Mouse (Mus musculus) midbrain, embryonic 13.5 days (tissue): Measurements from ENCODE around the gene Mmp28. TPM values are rescaled to one million over a fixed set of nuclear protein-coding genes. Genes with fewer than 3 reads are reported as not detected.

ENCODE experiments used
- ATAC-seq: fragments of 200-750 bp; cut with Nextera tagmentation; 2 replicates; pipeline ENCODE4 v1.8.0; 2017; ENCODE audit warnings: mild to moderate bottlenecking, moderate TSS enrichment, moderate library complexity
- H3K27ac ChIP-seq: fragments of 300-500 bp; sonication (generic); 2 replicates; pipeline ENCODE4 v1.5.1; 2015; ENCODE audit warnings: inconsistent platforms, mild to moderate bottlenecking, moderate library complexity
- H3K27me3 ChIP-seq: fragments of 300-500 bp; sonication (generic); 2 replicates; pipeline ENCODE4 v1.6.1; 2015; ENCODE audit warnings: mild to moderate bottlenecking, inconsistent platforms
- H3K36me3 ChIP-seq: fragments of 300-500 bp; sonication (generic); 2 replicates; pipeline ENCODE4 v1.6.1; 2015; ENCODE audit warnings: mild to moderate bottlenecking, inconsistent platforms
- H3K4me1 ChIP-seq: fragments of 300-500 bp; sonication (generic); replicated peaks from 2 replicates; pipeline ENCODE4 v1.6.1; 2015; ENCODE audit warnings: inconsistent platforms
- H3K4me2 ChIP-seq: fragments of 300-500 bp; sonication (generic); replicated peaks from 2 replicates; pipeline ENCODE4 v1.6.1; 2015; ENCODE audit warnings: moderate library complexity, mild to moderate bottlenecking, inconsistent platforms
- H3K4me3 ChIP-seq: fragments of 300-500 bp; sonication (generic); replicated peaks from 2 replicates; pipeline ENCODE4 v1.5.1; 2015; ENCODE audit warnings: mild to moderate bottlenecking, inconsistent platforms
- H3K9ac ChIP-seq: fragments of 300-500 bp; sonication (generic); replicated peaks from 2 replicates; pipeline ENCODE4 v1.6.1; 2015; ENCODE audit warnings: mild to moderate bottlenecking, inconsistent platforms
- H3K9me3 ChIP-seq: fragments of 300-500 bp; sonication (generic); 2 replicates; pipeline ENCODE4 v1.6.1; 2016; ENCODE audit warnings: mild to moderate bottlenecking, inconsistent platforms
- WGBS: fragments of 180-500 bp; shearing (Covaris S2); methylation state at CpG from one replicate; pipeline ENCODE4 v1.1.7; 2015; 5-methylcytosine and 5-hydroxymethylcytosine counted together
- polyA plus RNA-seq: library from polyadenylated mRNA; unstranded; fragments of >200 nt; fragmentation: Nextera tagmentation; extraction: Ambion mirVana; gene quantifications from 2 replicates; pipeline ENCODE4 v1.2.1, GENCODE M21; 2015

Mmp28 gene
- polyA plus RNA-seq, 1 experiment from 2014 or later = 3.6 TPM

DNA sequence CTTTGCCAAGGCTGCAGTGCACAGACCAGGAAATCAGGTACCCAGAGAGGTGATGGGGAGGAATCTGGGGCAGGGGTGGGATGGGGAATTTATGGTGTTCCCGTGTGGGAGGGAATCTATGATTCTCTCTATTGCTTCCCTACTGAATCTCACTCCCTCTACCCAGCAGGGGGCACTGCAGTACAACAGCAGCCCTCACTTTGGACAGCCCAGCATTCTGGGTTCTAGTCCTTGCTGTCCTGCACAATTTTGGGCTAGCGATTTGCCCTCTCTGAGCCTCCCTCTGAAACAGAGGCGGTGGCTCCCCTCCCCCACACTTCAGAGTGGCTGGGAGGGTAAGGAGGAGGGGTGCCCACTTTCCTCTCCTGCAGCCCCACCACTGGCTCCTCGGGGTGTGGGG is 42.5 kb downstream of the Mmp28 start:
- WGBS = 47% methylated on average over 4 of the region's 4 CpGs
- peaks cover 54% of the 10 kb centered on the region for H3K27me3 ChIP-seq
- H3K4me3 ChIP-seq = no peak overlapping the region
- H3K4me1 ChIP-seq = peaks cover 8% of the 10 kb centered on the region
- ATAC-seq = no peak
- H3K9me3 ChIP-seq = no peaks in the 10 kb centered on the region
- H3K27ac ChIP-seq = no peak overlapping the region
- no peaks in the 10 kb centered on the region for H3K36me3 ChIP-seq
- H3K4me2 ChIP-seq = no peak overlapping the region
- no peak overlapping the region for H3K9ac ChIP-seq

- H3K4me1 ChIP-seq = peaks cover 8% of the 10 kb centered on the region
- H3K27me3 ChIP-seq = peaks cover 54% of the 10 kb centered on the region
- peak overlapping the region; percentile 46 for H3K4me2 ChIP-seq
- no peaks in the 10 kb centered on the region for H3K36me3 ChIP-seq
- no peak overlapping the region for H3K27ac ChIP-seq
- WGBS = 5% methylated on average over 38 of the region's 38 CpGs
- peak overlapping the region; percentile 40; the same call in 1 of the 2 replicates for H3K9ac ChIP-seq
- ATAC-seq = peak; percentile 71
- H3K4me3 ChIP-seq = peak overlapping the region; percentile 26
- H3K9me3 ChIP-seq = no peaks in the 10 kb centered on the region
Measured at GRCm38 (mm10) chr11:83418566-83418965, 44.3 kb downstream of the Mmp28 start.

DNA sequence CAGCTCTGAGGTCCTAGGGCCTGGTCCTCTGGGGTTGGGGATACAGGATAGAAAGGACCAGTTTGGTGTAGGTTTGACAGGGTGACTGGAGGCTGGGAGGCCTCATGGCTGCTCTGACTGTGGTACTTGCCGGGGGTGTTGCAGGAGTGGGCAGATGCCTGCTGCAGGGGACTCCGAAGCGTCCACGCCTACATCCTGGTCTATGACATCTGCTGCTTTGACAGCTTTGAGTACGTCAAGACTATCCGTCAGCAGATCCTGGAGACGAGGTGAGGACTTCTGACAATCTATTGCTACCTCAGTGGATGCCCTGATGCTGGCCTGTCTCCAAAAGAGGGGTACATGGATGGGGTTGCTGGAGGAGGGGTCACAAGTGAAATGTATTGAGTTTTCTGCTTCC is 45.2 kb downstream of the Mmp28 start:
- no peaks in the 10 kb centered on the region for H3K9me3 ChIP-seq
- no peak overlapping the region for H3K9ac ChIP-seq
- peaks cover 8% of the 10 kb centered on the region for H3K4me1 ChIP-seq
- H3K36me3 ChIP-seq = no peaks in the 10 kb centered on the region
- no peak overlapping the region for H3K4me3 ChIP-seq
- H3K4me2 ChIP-seq = no peak overlapping the region
- peaks cover 54% of the 10 kb centered on the region for H3K27me3 ChIP-seq
- H3K27ac ChIP-seq = no peak overlapping the region
- 87% methylated on average over 7 of the region's 7 CpGs for WGBS
- ATAC-seq = no peak

DNA sequence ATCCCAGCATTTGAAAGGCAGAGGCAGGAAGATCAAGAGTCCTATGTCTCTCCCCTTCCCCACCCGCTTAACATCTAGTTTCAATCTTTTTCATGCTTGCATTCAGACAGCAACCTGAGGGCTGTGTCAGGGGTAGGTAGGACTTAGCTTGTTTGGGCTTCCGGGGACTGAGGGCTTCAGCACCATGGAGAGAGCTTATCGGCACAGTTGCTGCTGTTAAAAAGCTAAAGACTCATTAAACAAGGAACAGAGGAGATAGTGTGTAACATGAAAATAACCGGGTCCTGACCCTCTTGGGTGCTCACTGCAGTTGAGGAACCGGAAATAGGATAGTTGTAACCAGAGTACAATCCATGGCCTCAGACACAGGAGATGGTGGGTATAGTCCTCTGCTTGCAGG is 45.8 kb downstream of the Mmp28 start:
- Histone ChIP-seq H3K27ac (no peak overlapping the region), H3K36me3 (no peaks in the 10 kb centered on the region), H3K4me2 (no peak overlapping the region), H3K9me3 (no peaks in the 10 kb centered on the region), H3K27me3 (peaks cover 49% of the 10 kb centered on the region), H3K4me1 (peaks cover 10% of the 10 kb centered on the region), H3K4me3 (no peak overlapping the region), H3K9ac (no peak overlapping the region)
- WGBS = 13% methylated on average over 5 of the region's 5 CpGs
- ATAC-seq = no peak

DNA sequence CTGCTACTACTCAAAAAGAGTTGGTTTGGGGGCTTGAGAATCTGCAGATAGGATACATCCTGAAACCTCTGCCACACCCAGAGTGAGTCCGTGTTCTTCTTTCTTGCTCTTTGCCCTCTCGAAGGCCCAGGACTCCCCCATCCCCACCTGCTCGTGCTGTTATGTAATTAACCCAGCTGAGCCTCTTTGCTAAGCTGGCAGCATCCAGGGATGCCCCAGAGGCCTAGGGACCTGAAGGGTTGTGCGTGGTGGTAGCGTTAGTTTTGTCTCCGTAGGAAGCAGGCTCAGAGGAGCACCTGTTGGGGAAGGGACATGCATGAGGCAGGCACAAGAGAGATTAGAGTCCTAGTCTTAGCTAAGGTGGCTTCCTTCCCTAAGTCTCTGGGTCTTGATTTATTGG is 52.4 kb downstream of the Mmp28 start:
- peak overlapping the region; percentile 84 for H3K4me3 ChIP-seq
- peak overlapping the region; percentile 92 for H3K9ac ChIP-seq
- H3K9me3 ChIP-seq = no peaks in the 10 kb centered on the region
- no peaks in the 10 kb centered on the region for H3K27me3 ChIP-seq
- no peak overlapping the region for H3K27ac ChIP-seq
- peak overlapping the region; percentile 68 for H3K4me2 ChIP-seq
- 19% methylated on average over 6 of the region's 6 CpGs for WGBS
- H3K36me3 ChIP-seq = no peaks in the 10 kb centered on the region
- peaks cover 30% of the 10 kb centered on the region for H3K4me1 ChIP-seq
- no peak for ATAC-seq

GRCm38 (mm10) chr11:83409792-83410291 is 53.0 kb downstream of the Mmp28 start:
- Histone ChIP-seq H3K4me1 (peaks cover 30% of the 10 kb centered on the region), H3K27me3 (no peaks in the 10 kb centered on the region), H3K9me3 (no peaks in the 10 kb centered on the region), H3K27ac (peak overlapping the region; percentile 59), H3K4me3 (peak overlapping the region; percentile 84), H3K36me3 (no peaks in the 10 kb centered on the region), H3K9ac (peak overlapping the region; percentile 92), H3K4me2 (peak overlapping the region; percentile 68)
- WGBS = 2% methylated on average over 22 of the region's 40 CpGs
- ATAC-seq = peak; percentile 73

GRCm38 (mm10) chr11:83409087-83409754 is 53.6 kb downstream of the Mmp28 start, which contains the start of gene Rasl10b:
Gene Rasl10b, plus strand, starts transcription at chr11:83409137.
- Histone ChIP-seq H3K4me2 (peak within 1 kb of the TSS; percentile 68), H3K36me3 (peaks cover under 1% of the 10 kb centered on the region), H3K9me3 (no peaks in the 10 kb centered on the region), H3K27me3 (no peaks in the 10 kb centered on the region), H3K4me3 (peak within 1 kb of the TSS; percentile 84), H3K27ac (peak within 1 kb of the TSS; percentile 59), H3K9ac (peak within 1 kb of the TSS; percentile 92), H3K4me1 (peaks cover 30% of the 10 kb centered on the region)
- under 1% methylated on average over 25 of the region's 44 CpGs for WGBS
- ATAC-seq = peak; percentile 88

- ATAC-seq = no peak
- peaks cover 30% of the 10 kb centered on the region for H3K4me1 ChIP-seq
- 49% methylated on average over 8 of the region's 8 CpGs for WGBS
- no peak overlapping the region for H3K9ac ChIP-seq
- no peaks in the 10 kb centered on the region for H3K9me3 ChIP-seq
- H3K36me3 ChIP-seq = peaks cover 11% of the 10 kb centered on the region
- H3K4me3 ChIP-seq = no peak overlapping the region
- no peaks in the 10 kb centered on the region for H3K27me3 ChIP-seq
- no peak overlapping the region for H3K27ac ChIP-seq
- no peak overlapping the region for H3K4me2 ChIP-seq
Measured at GRCm38 (mm10) chr11:83408242-83408641, 54.6 kb downstream of the Mmp28 start.

DNA sequence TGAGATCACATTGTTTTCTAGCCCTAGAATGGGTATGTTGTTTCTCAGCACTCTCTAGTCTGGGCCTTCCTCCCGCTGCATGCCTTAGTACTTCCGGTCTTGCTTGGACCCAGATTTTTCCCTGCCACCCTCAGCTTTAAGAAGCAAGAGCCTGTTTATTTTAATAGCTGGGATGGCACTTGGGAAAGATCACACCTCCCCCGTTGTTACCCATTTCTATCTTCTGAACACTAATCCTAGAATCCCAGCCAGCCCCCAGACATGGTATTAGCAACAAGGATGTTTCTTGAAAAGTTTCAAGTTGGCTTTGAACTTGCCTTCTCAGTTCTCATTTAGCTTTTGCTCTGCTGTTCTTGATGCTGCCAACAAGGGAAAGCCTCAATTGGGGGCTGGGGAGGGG is 56.5 kb downstream of the Mmp28 start:
- H3K9ac ChIP-seq = no peak overlapping the region
- H3K27me3 ChIP-seq = no peaks in the 10 kb centered on the region
- no peak overlapping the region for H3K4me3 ChIP-seq
- H3K4me1 ChIP-seq = peaks cover 21% of the 10 kb centered on the region
- ATAC-seq = no peak
- 70% methylated on average over 3 of the region's 3 CpGs for WGBS
- no peak overlapping the region for H3K27ac ChIP-seq
- H3K9me3 ChIP-seq = no peaks in the 10 kb centered on the region
- H3K36me3 ChIP-seq = peaks cover 22% of the 10 kb centered on the region
- H3K4me2 ChIP-seq = no peak overlapping the region

DNA sequence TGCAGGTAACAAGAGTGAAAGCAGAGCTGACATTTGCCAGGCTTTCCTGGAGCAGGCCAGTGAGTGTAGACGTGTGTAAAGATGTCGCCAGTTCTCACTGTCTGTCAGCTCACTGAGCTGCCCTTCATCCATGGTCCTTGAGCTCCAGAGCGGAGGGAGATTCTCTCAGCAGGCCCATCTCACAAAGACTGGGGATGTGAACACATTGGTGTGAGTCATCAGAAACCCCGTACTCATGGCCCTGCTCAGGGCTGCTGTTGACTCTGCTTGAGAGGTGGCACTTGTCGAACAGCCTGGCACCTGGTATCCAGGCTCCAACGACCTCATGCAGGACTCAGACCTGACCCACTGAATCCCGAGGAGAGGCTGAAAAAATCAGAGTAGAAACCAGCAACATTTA is 59.1 kb downstream of the Mmp28 start:
- H3K27me3 ChIP-seq = no peaks in the 10 kb centered on the region
- 82% methylated on average over 7 of the region's 7 CpGs for whole genome bisulfite sequencing
- no peak overlapping the region for H3K9ac ChIP-seq
- H3K4me3 ChIP-seq = no peak overlapping the region
- no peak overlapping the region for H3K27ac ChIP-seq
- H3K4me2 ChIP-seq = no peak overlapping the region
- peaks cover 34% of the 10 kb centered on the region for H3K36me3 ChIP-seq
- no peaks in the 10 kb centered on the region for H3K9me3 ChIP-seq
- no peaks in the 10 kb centered on the region for H3K4me1 ChIP-seq
- ATAC-seq = no peak

DNA sequence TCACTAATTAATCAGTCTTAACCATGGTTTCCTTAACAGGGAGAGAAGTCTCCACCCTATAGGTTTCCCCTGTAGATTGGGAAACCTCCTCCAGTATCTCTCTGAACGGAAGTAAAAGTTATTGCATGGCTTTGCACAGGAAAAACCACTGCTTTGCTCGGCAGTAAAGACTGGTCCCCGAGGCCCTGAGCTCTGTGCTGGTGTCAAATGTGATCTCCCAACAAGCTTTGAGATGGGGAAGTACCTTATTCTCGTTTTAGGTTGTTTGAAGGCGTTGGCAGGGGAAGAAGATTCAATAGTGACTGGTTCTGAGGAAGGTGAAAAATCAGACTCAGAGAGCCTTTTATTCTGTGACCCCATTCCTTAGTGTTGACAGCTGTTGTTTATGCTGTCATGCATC is 64.1 kb downstream of the Mmp28 start:
- H3K4me2 ChIP-seq = no peak overlapping the region
- H3K4me1 ChIP-seq = peaks cover 14% of the 10 kb centered on the region
- 83% methylated on average over 5 of the region's 5 CpGs for WGBS
- H3K27me3 ChIP-seq = no peaks in the 10 kb centered on the region
- peaks cover 57% of the 10 kb centered on the region for H3K36me3 ChIP-seq
- H3K9ac ChIP-seq = no peak overlapping the region
- no peak overlapping the region for H3K4me3 ChIP-seq
- ATAC-seq = no peak
- no peak overlapping the region for H3K27ac ChIP-seq
- no peaks in the 10 kb centered on the region for H3K9me3 ChIP-seq

- H3K9me3 ChIP-seq = no peaks in the 10 kb centered on the region
- peaks cover 14% of the 10 kb centered on the region for H3K4me1 ChIP-seq
- H3K36me3 ChIP-seq = peaks cover 57% of the 10 kb centered on the region
- no peak overlapping the region for H3K4me3 ChIP-seq
- 93% methylated on average over 7 of the region's 7 CpGs for WGBS
- H3K4me2 ChIP-seq = no peak overlapping the region
- no peak for ATAC-seq
- H3K9ac ChIP-seq = no peak overlapping the region
- H3K27ac ChIP-seq = no peak overlapping the region
- no peaks in the 10 kb centered on the region for H3K27me3 ChIP-seq
Measured at GRCm38 (mm10) chr11:83397626-83398025, 65.2 kb downstream of the Mmp28 start.
